Mouse (Mus musculus) ES-Bruce4 (cell line): ENCODE data around the gene Cradd.

ENCODE experiments used
- CTCF ChIP-seq: IDR thresholded peaks from one replicate; pipeline ENCODE4 v1.8.1; 2011; ENCODE audit warnings: low read depth, low read length
- EP300 ChIP-seq: IDR thresholded peaks from 2 replicates; pipeline ENCODE4 v1.6.1; 2011; ENCODE audit warnings: low read depth, low read length; ENCODE audit not compliant: insufficient read depth
- POLR2A ChIP-seq: IDR thresholded peaks from one replicate; pipeline ENCODE4 v1.8.1; 2011; ENCODE audit warnings: low read length; ENCODE audit not compliant: insufficient read depth

- no peak for TF ChIP-seq CTCF
- TF ChIP-seq POLR2A, result no peak
- TF ChIP-seq EP300, result no peak
These were observed 32.6 kb downstream of the Cradd start for GRCm38 (mm10) chr10:95291133-95291876.
